Mouse (Mus musculus) liver, embryonic 15.5 days (tissue): ENCODE data around the gene Ckm. TPM values are rescaled to one million over a fixed set of nuclear protein-coding genes. Genes with fewer than 3 reads are reported as not detected.

ENCODE experiments used
- ATAC-seq: fragments of 200-750 bp; cut with Nextera tagmentation; 2 replicates; pipeline ENCODE4 v1.8.0; 2017; ENCODE audit warnings: moderate number of reproducible peaks, mild to moderate bottlenecking, moderate library complexity; ENCODE audit not compliant: insufficient read depth
- H3K27ac ChIP-seq: fragments of 300-500 bp; sonication (generic); replicated peaks from 2 replicates; pipeline ENCODE4 v1.5.1; 2015; ENCODE audit warnings: mild to moderate bottlenecking, inconsistent platforms
- H3K27me3 ChIP-seq: fragments of 300-500 bp; sonication (generic); 2 replicates; pipeline ENCODE4 v1.6.1; 2015; ENCODE audit warnings: mild to moderate bottlenecking, inconsistent platforms
- H3K36me3 ChIP-seq: fragments of 300-500 bp; sonication (generic); replicated peaks from 2 replicates; pipeline ENCODE4 v1.6.1; 2015; ENCODE audit warnings: moderate library complexity, mild to moderate bottlenecking, inconsistent platforms
- H3K4me1 ChIP-seq: fragments of 300-500 bp; sonication (generic); replicated peaks from 2 replicates; pipeline ENCODE4 v1.6.1; 2015; ENCODE audit warnings: inconsistent platforms
- H3K4me2 ChIP-seq: fragments of 300-500 bp; sonication (generic); 2 replicates; pipeline ENCODE4 v1.6.1; 2015; ENCODE audit warnings: moderate library complexity, mild to moderate bottlenecking, inconsistent platforms
- H3K4me3 ChIP-seq: fragments of 300-500 bp; sonication (generic); replicated peaks from 2 replicates; pipeline ENCODE4 v1.5.1; 2015; ENCODE audit warnings: mild to moderate bottlenecking, inconsistent platforms
- H3K9ac ChIP-seq: fragments of 300-500 bp; sonication (generic); 2 replicates; pipeline ENCODE4 v1.6.1; 2015; ENCODE audit warnings: moderate library complexity, mild to moderate bottlenecking, inconsistent platforms
- H3K9me3 ChIP-seq: fragments of 300-500 bp; sonication (generic); replicated peaks from 2 replicates; pipeline ENCODE4 v1.6.1; 2016; ENCODE audit warnings: inconsistent platforms
- WGBS: fragments of 180-500 bp; shearing (Covaris S2); methylation state at CpG from one replicate; pipeline ENCODE4 v1.1.7; 2015; ENCODE audit warnings: mixed read lengths; ENCODE audit not compliant: insufficient replicate concordance; 5-methylcytosine and 5-hydroxymethylcytosine counted together
- microRNA counts: library from miRNA; unstranded; fragments of <30 nt; microRNA quantifications from one replicate; lab custom pipeline; 2016
- microRNA-seq: library from miRNA; unstranded; fragments of <30 nt; microRNA quantifications from one replicate; pipeline ENCODE4, GENCODE M21; 2016
- polyA plus RNA-seq: library from polyadenylated mRNA; unstranded; fragments of >200 nt; fragmentation: Nextera tagmentation; extraction: Ambion mirVana; gene quantifications from 2 replicates; pipeline ENCODE4 v1.2.1, GENCODE M21; 2015

The Ckm gene
- polyA plus RNA-seq, 1 experiment from 2014 or later: 49.9 TPM

DNA sequence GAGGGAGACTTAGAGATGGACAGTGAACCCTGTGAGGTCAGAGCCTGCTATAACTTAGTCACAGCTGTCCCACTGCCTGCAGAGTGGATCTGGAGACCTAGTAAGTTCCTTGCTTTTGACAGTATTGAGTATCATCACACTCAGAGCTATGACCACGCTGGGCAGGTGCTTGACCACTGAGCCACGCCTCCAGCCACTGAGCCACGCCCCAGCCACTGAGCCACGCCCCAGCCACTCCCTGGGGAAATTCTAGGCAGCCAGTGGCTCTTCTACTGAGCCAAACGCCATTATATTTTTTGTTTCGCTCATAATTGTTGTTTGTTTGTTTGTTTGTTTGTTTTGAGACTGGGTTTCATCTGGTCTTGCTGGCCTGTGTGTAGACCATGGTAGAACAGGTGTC, 63.1 kb downstream of the Ckm start:
- Histone ChIP-seq H3K4me1 (peaks cover 15% of the 10 kb centered on the region), H3K4me2 (no peak overlapping the region), H3K27me3 (peaks cover 66% of the 10 kb centered on the region), H3K36me3 (no peaks in the 10 kb centered on the region), H3K9ac (no peak overlapping the region), H3K27ac (no peak overlapping the region), H3K4me3 (no peak overlapping the region), H3K9me3 (no peaks in the 10 kb centered on the region)
- no peak for ATAC-seq
- 23% methylated on average over 6 of the region's 6 CpGs for WGBS

DNA sequence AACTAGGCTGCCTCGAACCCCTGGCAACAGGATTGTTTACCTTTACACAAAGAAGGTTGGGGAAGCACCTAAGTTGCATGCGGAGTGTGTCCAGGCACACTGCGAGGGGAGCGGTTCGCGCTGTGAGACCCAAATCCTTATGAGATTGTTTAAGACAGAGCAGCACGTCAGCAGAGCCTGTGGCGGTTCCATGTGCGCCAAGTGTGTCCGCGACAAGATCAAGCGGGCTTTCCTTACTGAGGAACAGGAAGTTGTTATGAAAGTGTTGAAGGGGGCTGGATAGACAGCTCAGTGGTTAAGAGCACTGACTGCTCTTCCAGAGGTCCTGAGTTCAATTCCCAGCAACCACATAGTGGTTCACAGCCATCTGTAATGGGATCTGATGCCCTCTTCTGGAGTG, 63.7 kb downstream of the Ckm start:
- H3K4me1 ChIP-seq: peaks cover 11% of the 10 kb centered on the region
- peaks cover 67% of the 10 kb centered on the region for H3K27me3 ChIP-seq
- H3K36me3 ChIP-seq: no peaks in the 10 kb centered on the region
- H3K4me3 ChIP-seq: no peak overlapping the region
- no peak for ATAC-seq
- no peak overlapping the region for H3K9ac ChIP-seq
- no peak overlapping the region for H3K27ac ChIP-seq
- no peaks in the 10 kb centered on the region for H3K9me3 ChIP-seq
- no peak overlapping the region for H3K4me2 ChIP-seq
- WGBS: 47% methylated on average over 12 of the region's 12 CpGs

DNA sequence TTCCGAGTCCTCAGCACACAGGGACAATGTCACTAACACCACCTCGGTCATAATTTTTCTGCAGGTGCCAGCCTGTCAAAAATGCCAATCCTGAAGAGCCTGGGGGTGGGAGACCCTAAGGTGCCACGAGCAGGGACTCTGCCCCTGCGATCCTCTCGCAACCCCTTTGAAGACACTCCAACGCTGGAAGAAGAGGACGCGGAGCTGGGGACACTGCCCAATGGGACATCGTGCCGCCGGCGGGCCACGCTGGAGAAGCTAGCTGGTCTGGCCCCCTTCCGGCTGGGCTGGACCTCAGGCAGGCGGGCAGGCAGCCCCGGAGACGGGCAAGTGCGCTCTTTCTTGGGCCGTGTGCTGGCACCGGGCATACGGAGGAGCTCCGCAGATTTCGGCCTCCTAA, 64.8 kb downstream of the Ckm start:
- Histone ChIP-seq H3K4me3 (no peak overlapping the region), H3K9me3 (no peaks in the 10 kb centered on the region), H3K36me3 (no peaks in the 10 kb centered on the region), H3K27me3 (peaks cover 67% of the 10 kb centered on the region), H3K4me1 (peaks cover 13% of the 10 kb centered on the region), H3K9ac (no peak overlapping the region), H3K4me2 (no peak overlapping the region), H3K27ac (no peak overlapping the region)
- 67% methylated on average over 23 of the region's 23 CpGs for WGBS
- ATAC-seq: no peak

DNA sequence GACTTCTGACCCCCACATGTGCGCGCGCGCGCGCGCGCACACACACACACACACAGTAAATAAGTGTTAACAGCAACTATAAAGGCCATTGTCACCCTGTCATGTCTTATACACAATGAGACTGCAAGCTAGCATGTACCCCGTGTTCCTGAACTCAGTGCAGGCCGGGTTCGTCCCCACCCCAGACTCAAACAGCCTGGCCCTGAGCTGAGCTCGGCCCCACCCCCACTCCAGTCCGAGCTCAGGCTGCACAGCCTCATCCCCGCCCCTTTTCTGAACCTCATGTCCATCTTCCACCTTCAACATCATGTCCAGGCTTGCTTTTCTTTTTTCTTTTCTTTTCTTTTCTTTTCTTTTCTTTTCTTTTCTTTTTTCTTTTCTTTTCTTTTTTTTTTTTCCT, 65.7 kb downstream of the Ckm start:
- no peaks in the 10 kb centered on the region for H3K9me3 ChIP-seq
- peaks cover 67% of the 10 kb centered on the region for H3K27me3 ChIP-seq
- no peaks in the 10 kb centered on the region for H3K36me3 ChIP-seq
- H3K4me2 ChIP-seq: no peak overlapping the region
- ATAC-seq: no peak
- peaks cover 11% of the 10 kb centered on the region for H3K4me1 ChIP-seq
- H3K9ac ChIP-seq: no peak overlapping the region
- no peak overlapping the region for H3K27ac ChIP-seq
- H3K4me3 ChIP-seq: no peak overlapping the region
- WGBS: 51% methylated on average over 14 of the region's 14 CpGs

DNA sequence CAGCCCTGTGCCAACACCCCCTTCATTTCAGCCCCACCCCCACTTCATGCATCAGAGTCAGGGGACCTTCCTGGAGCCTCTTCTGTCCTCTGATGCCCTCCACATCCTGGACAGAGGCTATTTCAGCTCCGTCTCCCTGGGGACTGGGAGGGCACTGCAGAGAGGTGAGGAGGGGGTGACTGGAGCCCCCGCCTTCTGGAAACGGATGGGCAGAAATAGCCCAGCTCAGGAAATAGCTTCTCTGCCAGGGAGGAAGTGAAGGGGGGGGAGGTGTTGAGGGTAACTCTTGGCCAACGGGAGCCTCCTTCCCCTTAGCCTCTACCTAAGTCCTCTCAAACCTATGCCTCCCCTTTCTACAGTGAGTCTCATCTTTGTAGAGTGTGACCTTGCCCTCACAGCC, 67.8 kb downstream of the Ckm start:
- peaks cover 64% of the 10 kb centered on the region for H3K27me3 ChIP-seq

More for the DNA sequence above, 67.8 kb downstream of the Ckm start:
- Histone ChIP-seq H3K4me2 (peak overlapping the region; percentile 65), H3K27ac (peak overlapping the region; percentile 55), H3K9me3 (no peaks in the 10 kb centered on the region), H3K4me1 (peaks cover 11% of the 10 kb centered on the region), H3K9ac (no peak overlapping the region), H3K4me3 (no peak overlapping the region), H3K36me3 (no peaks in the 10 kb centered on the region)
- peak; percentile 29; the same call in 1 of the 2 replicates for ATAC-seq
- WGBS: 11% methylated on average over 4 of the region's 4 CpGs

MicroRNAs encoded within 50 kb of the gene (microRNA counts, 519-probe panel; counts per million panel counts)
- not detected for microRNA mmu-miR-343 (lab: Ali Mortazavi, UCI)

Small RNAs within 50 kb of the gene (microRNA-seq; reads per million reads assigned to microRNA genes)
- gene Mir343: not detected

Other genes with a start within 250 kb of the Ckm start
- 0.36 and 1.0 TPM in 2 replicates for gene Gipr, start 238.6 kb upstream of the Ckm start, polyA plus RNA-seq
- gene Eml2, start 228.4 kb upstream of the Ckm start, polyA plus RNA-seq: 3.9 and 4.2 TPM in 2 replicates
- 0.50 TPM in 2 replicates for gene Gpr4, start 192.2 kb upstream of the Ckm start, polyA plus RNA-seq
- gene Opa3, start 176.4 kb upstream of the Ckm start, polyA plus RNA-seq: 15.3 and 16.0 TPM in 2 replicates
- gene Vasp, start 133.0 kb upstream of the Ckm start, polyA plus RNA-seq: 41.2 and 42.4 TPM in 2 replicates
- gene Ppm1n, start 124.7 kb upstream of the Ckm start, polyA plus RNA-seq: 0.05 TPM in 1 of 2 replicates, not detected in the other
- 3.9 and 5.2 TPM in 2 replicates for gene Rtn2, start 122.2 kb upstream of the Ckm start, polyA plus RNA-seq
- gene Fosb, start 94.7 kb upstream of the Ckm start, polyA plus RNA-seq: 0.03 TPM in 1 of 2 replicates, not detected in the other
- 14.0 and 14.5 TPM in 2 replicates for gene Ercc1, start 60.0 kb upstream of the Ckm start, polyA plus RNA-seq
- gene Cd3eap, start 45.3 kb upstream of the Ckm start, polyA plus RNA-seq: 7.9 and 8.1 TPM in 2 replicates
- gene Ppp1r13l, start 45.0 kb upstream of the Ckm start, polyA plus RNA-seq: 0.94 and 1.5 TPM in 2 replicates
- 6.2 and 7.5 TPM in 2 replicates for gene Ercc2, start 22.8 kb upstream of the Ckm start, polyA plus RNA-seq
- 0.46 and 0.84 TPM in 2 replicates for gene Klc3, start 672 bp upstream of the Ckm start, polyA plus RNA-seq
- gene Mark4, start 54.0 kb downstream of the Ckm start, polyA plus RNA-seq: 1.2 and 1.6 TPM in 2 replicates
- gene Exoc3l2, start 58.6 kb downstream of the Ckm start, polyA plus RNA-seq: 0.85 and 1.2 TPM in 2 replicates
- gene Bloc1s3, start 103.6 kb downstream of the Ckm start, polyA plus RNA-seq: 0.79 and 1.1 TPM in 2 replicates
- gene Trappc6a, start 103.6 kb downstream of the Ckm start, polyA plus RNA-seq: 41.2 and 42.0 TPM in 2 replicates
- gene Nkpd1, start 113.1 kb downstream of the Ckm start, polyA plus RNA-seq: not detected in 2 replicates
- gene Ppp1r37, start 158.3 kb downstream of the Ckm start, polyA plus RNA-seq: 10.2 and 15.7 TPM in 2 replicates
- 0.60 and 0.81 TPM in 2 replicates for gene Zfp296, start 172.5 kb downstream of the Ckm start, polyA plus RNA-seq
- 79.6 and 90.9 TPM in 2 replicates for gene Gemin7, start 172.8 kb downstream of the Ckm start, polyA plus RNA-seq
- gene Clasrp, start 199.7 kb downstream of the Ckm start, polyA plus RNA-seq: 12.2 and 13.4 TPM in 2 replicates
- gene Relb, start 224.7 kb downstream of the Ckm start, polyA plus RNA-seq: 1.7 TPM in 2 replicates